16 mouse cellular contexts compared by ENCODE assay signal in the genomic region with DNA sequence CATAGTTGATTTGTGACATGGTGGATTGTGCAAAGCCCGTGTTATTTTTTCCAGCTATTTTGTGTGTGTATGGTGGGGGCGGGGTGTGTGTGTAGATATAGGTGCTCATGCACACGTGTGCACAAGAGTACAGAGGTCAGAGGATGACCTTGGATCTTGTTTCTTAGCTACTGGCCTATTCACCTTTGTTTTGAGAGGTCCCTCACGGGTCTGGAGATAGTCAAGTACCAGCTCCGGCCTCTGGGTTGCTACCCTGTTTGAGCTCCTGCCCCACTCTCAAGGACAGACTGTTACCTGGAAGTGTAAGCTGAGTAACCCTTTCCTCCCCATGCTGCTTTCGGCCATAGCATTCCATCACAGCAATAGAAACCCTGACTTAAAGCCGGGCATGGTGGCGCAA.
DNase-seq lines count a peak whose midpoint lies in the region; ATAC-seq and TF ChIP-seq lines count a peak whose summit lies in the region.
"Had no signal": no experiment of that assay in that cellular context is flagged by ENCODE, and none has a peak within 500 bp of the region (broad histone marks: within the 10 kb centered on the region; RNA-seq: fewer than 3 reads in every experiment).

No protein-coding gene starts in this region.

- 59% methylated on average over 8 of the region's 8 CpGs for WGBS in heart, embryonic 15.5 days
- WGBS in limb, embryonic 10.5 days = 82% methylated on average over 8 of the region's 8 CpGs
- WGBS in intestine, embryonic 15.5 days = 72% methylated on average over 8 of the region's 8 CpGs

- H3K27ac ChIP-seq in gastrocnemius, adult 2 months = peak overlapping the region; percentile 93
- peak overlapping the region; percentile 98 for H3K27ac ChIP-seq in heart, embryonic 15.5 days
- H3K27ac ChIP-seq in bone marrow macrophage, adult 2 months (ENCODE audit: insufficient read depth, low read depth, low read length) = peak overlapping the region; percentile 46
- H3K27ac ChIP-seq in limb, embryonic 10.5 days = peak overlapping the region; percentile 73; the same call in 1 of the 2 replicates
- H3K27ac ChIP-seq in intestine, embryonic 15.5 days = no peak overlapping the region

- no peaks in the 10 kb centered on the region for H3K9me3 ChIP-seq in heart, embryonic 15.5 days (replicated peaks)
- no peaks in the 10 kb centered on the region for H3K9me3 ChIP-seq in limb, embryonic 10.5 days (replicated peaks)
- H3K9me3 ChIP-seq in intestine, embryonic 15.5 days = no peaks in the 10 kb centered on the region
- H3K9me3 ChIP-seq: embryonic facial prominence, embryonic 12.5 days had no signal

- peaks cover 50% of the 10 kb centered on the region for H3K4me1 ChIP-seq in heart, embryonic 15.5 days (replicated peaks)
- H3K4me1 ChIP-seq in bone marrow macrophage, adult 2 months (ENCODE audit: control insufficient read depth, insufficient read depth, low read length) = peaks cover 30% of the 10 kb centered on the region
- H3K4me1 ChIP-seq in limb, embryonic 10.5 days = peaks cover 80% of the 10 kb centered on the region
- H3K4me1 ChIP-seq in intestine, embryonic 15.5 days (replicated peaks) = peaks cover 17% of the 10 kb centered on the region

- 0 out of 2 replicates have a peak, but pooled peaks have one; percentile 12 for ATAC-seq in heart, embryonic 15.5 days (replicated peaks; ENCODE audit: insufficient number of reproducible peaks, insufficient read depth, low FRiP score, low read depth)
- ATAC-seq in intestine, embryonic 15.5 days = no peak; the same call in 1 of the 2 replicates
- ATAC-seq: forebrain, embryonic 14.5 days; midbrain, embryonic 16.5 days had no signal

- no peak overlapping the region for H3K9ac ChIP-seq in heart, embryonic 15.5 days
- H3K9ac ChIP-seq in intestine, embryonic 15.5 days = no peak overlapping the region
- H3K9ac ChIP-seq: embryonic facial prominence, embryonic 12.5 days had no signal

- no peak for TF ChIP-seq CTCF in gastrocnemius, adult 2 months (IDR thresholded peaks at IDR 0.05)
- no peak for TF ChIP-seq CTCF in bone marrow macrophage, adult 2 months (IDR thresholded peaks at IDR 0.05; ENCODE audit: low read depth, low read length)

- H3K36me3 ChIP-seq in heart, embryonic 15.5 days = no peaks in the 10 kb centered on the region
- H3K36me3 ChIP-seq in limb, embryonic 10.5 days = no peaks in the 10 kb centered on the region
- H3K36me3 ChIP-seq in intestine, embryonic 15.5 days = no peaks in the 10 kb centered on the region
- H3K36me3 ChIP-seq: embryonic facial prominence, embryonic 12.5 days had no signal

- TF ChIP-seq POLR2A in bone marrow macrophage, adult 2 months (IDR thresholded peaks at IDR 0.05; ENCODE audit: borderline replicate concordance, low read depth, low read length) = no peak

- H3K4me2 ChIP-seq in heart, embryonic 15.5 days = peak overlapping the region; percentile 47
- H3K4me2 ChIP-seq in intestine, embryonic 15.5 days (replicated peaks) = no peak overlapping the region
- H3K4me2 ChIP-seq: embryonic facial prominence, embryonic 12.5 days had no signal

- DNase-seq in gastrocnemius, adult 2 months = no peak
- no peak for DNase-seq in gastrocnemius, postnatal 14 days
- no peak for DNase-seq in heart, adult 11 months
- DNase-seq in limb, embryonic 10.5 days (ENCODE audit: low spot score) = no peak
- DNase-seq in MN1 (ENCODE audit: low spot score) = no peak
- DNase-seq: adrenal gland, postnatal 36 days; cerebellum, adult 8-10 months; layer of hippocampus, postnatal 36 days; lung, adult 2 months; lung, postnatal 36 days had no signal

- H3K27me3 ChIP-seq in heart, embryonic 15.5 days = no peaks in the 10 kb centered on the region
- peaks cover 13% of the 10 kb centered on the region for H3K27me3 ChIP-seq in limb, embryonic 10.5 days (ENCODE audit: low read depth, poor library complexity, severe bottlenecking)
- no peaks in the 10 kb centered on the region for H3K27me3 ChIP-seq in intestine, embryonic 15.5 days (replicated peaks)
- H3K27me3 ChIP-seq: embryonic facial prominence, embryonic 12.5 days had no signal

- intact Hi-C loops in gastrocnemius, adult 2 months (cut with DNase I) = loop anchor here (5.0 kb wide), 2 partner anchors 45 to 135 kb away; no protein-coding TSS in a partner anchor
- intact Hi-C loops in gastrocnemius, postnatal 14 days (cut with DNase I; ENCODE audit: low total_unique reads) = no loop called here

- peak overlapping the region; percentile 49 for H3K4me3 ChIP-seq in gastrocnemius, adult 2 months
- no peak overlapping the region for H3K4me3 ChIP-seq in heart, embryonic 15.5 days
- no peak overlapping the region for H3K4me3 ChIP-seq in bone marrow macrophage, adult 2 months (ENCODE audit: insufficient read depth, low read length)
- no peak overlapping the region for H3K4me3 ChIP-seq in limb, embryonic 10.5 days
- no peak overlapping the region for H3K4me3 ChIP-seq in intestine, embryonic 15.5 days (replicated peaks)
- H3K4me3 ChIP-seq: embryonic facial prominence, embryonic 12.5 days had no signal
